24 mouse cellular contexts compared by ENCODE assay signal in genomic region chr19:28806276-28806675, GRCm38 (mm10). TPM values are rescaled to one million over a fixed set of nuclear protein-coding genes. Genes with fewer than 3 reads are reported as not detected.
A peak's percentile ranks its signal among the peaks of the same experiment; 100 is the strongest.
DNase-seq lines count a peak whose midpoint lies in the region; ATAC-seq and TF ChIP-seq lines count a peak whose summit lies in the region.
"Had no signal": no experiment of that assay in that cellular context is flagged by ENCODE, and none has a peak within 500 bp of the region (broad histone marks: within the 10 kb centered on the region; RNA-seq: fewer than 3 reads in every experiment).

No protein-coding gene starts in this region.

- intact Hi-C loops in heart, postnatal 25 days (cut with DNase I) = no loop called here

- no peaks in the 10 kb centered on the region for H3K27me3 ChIP-seq in E14TG2a.4 (ENCODE audit: insufficient read depth, low read length)
- H3K27me3 ChIP-seq in kidney, embryonic 16.5 days (ENCODE audit: insufficient read depth, low read length) = no peaks in the 10 kb centered on the region
- H3K27me3 ChIP-seq: embryonic facial prominence, embryonic 13.5 days; embryonic facial prominence, embryonic 15.5 days; forebrain, embryonic 12.5 days had no signal

- 92% methylated on average over 6 of the region's 6 CpGs for WGBS in kidney, embryonic 16.5 days

- H3K9ac ChIP-seq in ES-E14 (ENCODE audit: insufficient read depth, low read depth, low read length, poor library complexity, severe bottlenecking) = peak overlapping the region; percentile 75
- H3K9ac ChIP-seq in kidney, embryonic 16.5 days (replicated peaks; ENCODE audit: low read length) = no peak overlapping the region
- H3K9ac ChIP-seq: embryonic facial prominence, embryonic 13.5 days; embryonic facial prominence, embryonic 15.5 days; forebrain, embryonic 12.5 days had no signal

- TF ChIP-seq CTCF in E14TG2a.4 (conservative IDR thresholded peaks at IDR 0.05; ENCODE audit: low read length) = no peak

- H3K36me3 ChIP-seq in E14TG2a.4 (ENCODE audit: insufficient read depth, low read length) (no peaks in the 10 kb centered on the region), ES-E14 (ENCODE audit: control insufficient read depth, insufficient read depth, low read length, poor library complexity, severe bottlenecking) (no peaks in the 10 kb centered on the region)
- H3K36me3 ChIP-seq in kidney, embryonic 16.5 days (ENCODE audit: insufficient read depth, low read length) = no peaks in the 10 kb centered on the region
- H3K36me3 ChIP-seq: embryonic facial prominence, embryonic 13.5 days; embryonic facial prominence, embryonic 15.5 days; forebrain, embryonic 10.5 days; forebrain, embryonic 12.5 days had no signal

- H3K4me3 ChIP-seq in E14TG2a.4 (replicated peaks; ENCODE audit: low read length) = peak overlapping the region; percentile 63
- H3K4me3 ChIP-seq in ES-E14 (ENCODE audit: insufficient read depth in 1 of 2, low read depth in 1 of 2, low read length in 2 of 2, poor library complexity in 1 of 2, severe bottlenecking in 1 of 2) = peak overlapping the region; percentile 37 to 64; a peak in 3 of 4 replicates
- no peak overlapping the region for H3K4me3 ChIP-seq in kidney, embryonic 16.5 days (ENCODE audit: low read length)
- H3K4me3 ChIP-seq: embryonic facial prominence, embryonic 13.5 days; embryonic facial prominence, embryonic 15.5 days; erythroblast, embryonic 14.5 days; forebrain, embryonic 10.5 days; forebrain, embryonic 12.5 days had no signal

- no peak for ATAC-seq in kidney, embryonic 16.5 days (ENCODE audit: low FRiP score, low TSS enrichment)
- ATAC-seq: Patski had no signal

- no peak overlapping the region for H3K4me2 ChIP-seq in kidney, embryonic 16.5 days (replicated peaks; ENCODE audit: low read depth, low read length)
- H3K4me2 ChIP-seq: embryonic facial prominence, embryonic 13.5 days; embryonic facial prominence, embryonic 15.5 days; forebrain, embryonic 12.5 days had no signal

- H3K9me3 ChIP-seq in E14TG2a.4 (ENCODE audit: low read length) = no peaks in the 10 kb centered on the region
- no peaks in the 10 kb centered on the region for H3K9me3 ChIP-seq in ES-E14 (ENCODE audit: control insufficient read depth, insufficient read depth, low read depth, low read length)
- no peaks in the 10 kb centered on the region for H3K9me3 ChIP-seq in kidney, embryonic 16.5 days (ENCODE audit: low read length)
- H3K9me3 ChIP-seq: embryonic facial prominence, embryonic 13.5 days; embryonic facial prominence, embryonic 15.5 days; forebrain, embryonic 10.5 days; forebrain, embryonic 12.5 days had no signal

- H3K27ac ChIP-seq in ES-E14 (ENCODE audit: insufficient read depth, low read depth, low read length, poor library complexity, severe bottlenecking) = no peak overlapping the region
- no peak overlapping the region for H3K27ac ChIP-seq in kidney, embryonic 16.5 days (ENCODE audit: low read length)
- H3K27ac ChIP-seq: embryonic facial prominence, embryonic 13.5 days; embryonic facial prominence, embryonic 15.5 days; forebrain, embryonic 10.5 days; forebrain, embryonic 12.5 days had no signal

- peaks cover 19% of the 10 kb centered on the region for H3K4me1 ChIP-seq in E14TG2a.4 (replicated peaks; ENCODE audit: low read depth, low read length)
- peaks cover 0 to 6% of the 10 kb centered on the region in 2 experiments; a peak in 1 of 4 replicates for H3K4me1 ChIP-seq in ES-E14 (ENCODE audit: control insufficient read depth in 2 of 2, insufficient read depth in 2 of 2, low read length in 2 of 2, poor library complexity in 1 of 2)
- no peaks in the 10 kb centered on the region for H3K4me1 ChIP-seq in kidney, embryonic 16.5 days (ENCODE audit: insufficient read depth, low read length)
- H3K4me1 ChIP-seq: embryonic facial prominence, embryonic 15.5 days; forebrain, embryonic 10.5 days; forebrain, embryonic 12.5 days had no signal

- in situ Hi-C loops in ES-E14 (cut with MboI; ENCODE audit: low sequenced_read_pairs in 2 of 2, unreplicated experiment in 2 of 2) = no loop called here

- peak; percentile 61 for DNase-seq in heart, adult 11 months
- DNase-seq in heart, postnatal 25 days (ENCODE audit: low spot score) = no peak
- DNase-seq in ES-E14 (ENCODE audit: low read depth, low spot score) = no peak
- DNase-seq in MN1 (ENCODE audit: low spot score) = no peak
- DNase-seq: adrenal gland, adult 2 months; adrenal gland, postnatal 10 days; adrenal gland, postnatal 25 days; cerebellum, adult 11 months; cerebellum, adult 18-20 months; cerebellum, adult 8-10 months; cerebellum, adult 9-11 months; cerebellum, postnatal 14 days; cerebellum, postnatal 36 days; embryo, embryonic 11 days had no signal

TF ChIP-seq in ES-E14, 5 proteins besides CTCF, POLR2A, EP300 and RAD21:
- TF ChIP-seq CHD2 (IDR thresholded peaks at IDR 0.05; ENCODE audit: low read depth, low read length) (no peak), HCFC1 (IDR thresholded peaks at IDR 0.05; ENCODE audit: borderline replicate concordance, insufficient read depth, low read length) (no peak), ZNF384 (IDR thresholded peaks at IDR 0.05; ENCODE audit: low read depth, low read length) (no peak), ZC3H11A (IDR thresholded peaks at IDR 0.05; ENCODE audit: borderline replicate concordance, low read depth, low read length) (no peak), MAFK (IDR thresholded peaks at IDR 0.05; ENCODE audit: insufficient read depth, low read depth, low read length) (no peak)

RNA-seq across cellular contexts. Expression of gene Slc1a1, which starts 28.6 kb away (rescaled TPM):
- 1 to 10 TPM in 1 of 2 experiments, under 1 TPM in 1; 0.87 to 1.0 TPM for total RNA-seq in heart, postnatal 25 days (2021)
- total RNA-seq in ES-E14 (2012; rRNA removed) = 5.0 and 7.9 TPM in 2 replicates
- polyA plus RNA-seq in kidney, embryonic 16.5 days (2015; fragmentation: Nextera tagmentation; extraction: Ambion mirVana) = 7.0 and 7.9 TPM in 2 replicates
- total RNA-seq: common myeloid progenitor, adult 5-6 weeks; MEL had no signal
- polyA plus RNA-seq: erythroblast, embryonic 14.5 days had no signal
